Mouse (Mus musculus) frontal cortex, adult 2 months (tissue): ENCODE measurements around the gene Xrcc1. TPM values are rescaled to one million over a fixed set of nuclear protein-coding genes. Genes with fewer than 3 reads are reported as not detected.

Source experiments
- DNase-seq, 2 experiments: peaks; one replicate each; pipeline ENCODE4 v3.0.0; 2022; ENCODE audit warnings: low spot score in 1 of 2; ENCODE audit errors: extremely low spot score in 1 of 2
- polyA plus RNA-seq: library from polyadenylated mRNA; depleted of rRNA; stranded (reverse); fragments of >200 nt; gene quantifications from 2 replicates; pipeline ENCODE4 v1.2.3, GENCODE M21; 2012

Gene Xrcc1
- polyA plus RNA-seq, 1 experiment, result 48.8 TPM

DNA sequence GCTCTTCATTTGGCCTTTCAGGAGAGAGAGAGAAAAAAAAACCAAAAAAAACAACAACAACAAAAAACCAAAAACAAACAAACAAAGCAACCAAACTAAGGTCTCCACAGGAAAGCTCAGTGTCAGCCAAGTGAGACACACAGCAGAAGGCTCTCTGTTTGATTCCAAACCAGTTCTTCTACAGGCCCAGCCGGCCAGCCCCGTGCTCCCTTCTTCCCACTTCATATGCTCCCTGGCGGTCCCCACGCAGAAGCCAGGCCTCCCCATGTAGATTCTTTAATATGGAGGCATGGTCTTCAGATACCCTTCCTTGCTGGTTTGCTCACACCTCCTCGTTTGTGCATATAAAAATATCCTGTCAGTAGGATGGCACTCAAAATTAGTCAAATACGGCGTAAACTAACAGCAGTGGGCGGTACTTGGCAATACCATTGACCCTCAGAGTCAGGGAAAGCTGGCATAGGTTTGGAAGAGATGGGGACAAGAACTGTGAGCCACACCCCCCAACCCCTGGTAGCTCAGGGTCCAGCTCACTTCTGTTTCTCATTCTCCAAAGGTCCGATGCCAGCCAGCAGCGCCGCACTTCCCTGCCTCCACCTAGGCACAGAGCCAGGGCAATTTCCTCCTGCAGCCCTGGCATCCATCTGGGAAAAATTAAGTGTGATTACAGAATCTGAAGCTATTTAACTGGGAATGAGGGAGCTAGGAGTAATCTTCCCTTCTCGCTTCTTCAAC is 20.2 kb upstream of the Xrcc1 start:
- peak in 1 of 2 experiments; percentile 34 for DNase-seq

GRCm38 (mm10) chr7:24528861-24529260 is 17.2 kb upstream of the Xrcc1 start:
- no peak for DNase-seq

- no peak for DNase-seq
Observed at GRCm38 (mm10) chr7:24529580-24529979, 16.5 kb upstream of the Xrcc1 start.

GRCm38 (mm10) chr7:24530062-24530931 is 15.8 kb upstream of the Xrcc1 start, which contains the start of gene Irgq:
Gene Irgq (plus strand): TSS chr7:24530689.
- DNase-seq, result peak; percentile 98 to 100

DNA sequence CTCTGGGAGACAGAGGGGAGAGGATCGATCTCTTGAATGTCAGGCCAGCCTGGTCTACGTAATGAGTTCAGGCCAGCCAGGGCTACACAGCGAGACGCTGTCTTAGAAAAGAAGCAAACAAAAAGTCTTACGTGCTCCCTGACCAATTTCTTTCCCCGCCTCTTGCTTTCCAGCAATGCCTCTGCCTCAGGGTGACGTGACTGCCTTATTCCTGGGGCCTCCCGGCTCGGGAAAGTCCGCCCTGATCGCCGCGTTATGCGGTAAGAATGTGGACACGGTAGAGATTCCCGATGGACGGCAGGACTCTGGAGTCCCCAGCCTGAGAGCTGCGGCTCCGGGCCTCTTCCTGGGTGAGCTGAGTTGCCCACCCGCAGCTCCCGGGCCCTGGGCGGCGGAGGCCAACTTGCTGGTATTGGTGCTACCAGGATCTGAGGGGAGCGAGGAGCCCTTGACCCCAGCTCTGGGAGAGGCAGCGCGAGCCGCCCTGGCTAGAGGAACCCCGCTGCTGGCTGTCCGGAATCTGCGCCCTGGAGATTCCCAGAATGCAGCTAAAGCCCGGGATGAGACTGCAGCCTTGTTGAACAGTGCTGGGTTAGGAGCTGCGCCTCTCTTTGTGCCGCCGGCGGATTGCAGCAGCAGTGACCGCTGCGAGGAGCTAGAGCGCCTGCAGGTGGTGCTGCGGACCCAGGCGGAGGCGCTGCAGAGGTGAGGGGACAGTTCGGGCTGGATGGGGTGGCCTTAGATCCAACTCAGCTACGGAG is 14.7 kb upstream of the Xrcc1 start:
- peak; percentile 50 to 81 for DNase-seq

DNA sequence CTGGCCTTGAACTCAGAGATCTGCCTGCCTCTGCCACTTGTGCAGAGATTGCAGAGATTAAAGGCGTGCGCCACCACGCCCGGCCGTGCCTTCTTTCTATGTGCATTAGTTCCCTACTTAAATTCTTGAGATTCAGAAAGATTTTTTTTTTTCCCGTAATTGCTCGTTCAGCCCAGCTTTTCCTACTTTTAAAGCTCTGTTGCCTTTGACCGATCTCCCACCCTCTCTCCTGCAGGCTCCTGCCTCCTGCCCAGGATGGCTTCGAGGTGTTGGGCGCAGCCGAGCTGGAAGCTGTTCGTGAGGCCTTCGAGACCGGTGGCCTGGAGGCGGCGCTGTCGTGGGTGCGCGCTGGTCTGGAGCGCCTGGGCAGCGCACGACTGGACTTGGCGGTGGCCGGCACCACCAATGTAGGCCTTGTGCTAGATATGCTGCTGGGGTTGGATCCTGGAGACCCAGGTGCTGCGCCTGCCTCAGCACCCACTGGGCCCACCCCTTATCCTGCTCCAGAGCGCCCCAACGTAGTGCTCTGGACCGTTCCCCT is 13.0 kb upstream of the Xrcc1 start:
- DNase-seq, result no peak

GRCm38 (mm10) chr7:24533806-24534205 is 12.3 kb upstream of the Xrcc1 start:
- no peak for DNase-seq

GRCm38 (mm10) chr7:24534301-24534700 is 11.8 kb upstream of the Xrcc1 start:
- no peak for DNase-seq

GRCm38 (mm10) chr7:24537081-24537480 is 9.0 kb upstream of the Xrcc1 start:
- no peak for DNase-seq

GRCm38 (mm10) chr7:24537591-24537990 is 8.5 kb upstream of the Xrcc1 start:
- no peak for DNase-seq

DNA sequence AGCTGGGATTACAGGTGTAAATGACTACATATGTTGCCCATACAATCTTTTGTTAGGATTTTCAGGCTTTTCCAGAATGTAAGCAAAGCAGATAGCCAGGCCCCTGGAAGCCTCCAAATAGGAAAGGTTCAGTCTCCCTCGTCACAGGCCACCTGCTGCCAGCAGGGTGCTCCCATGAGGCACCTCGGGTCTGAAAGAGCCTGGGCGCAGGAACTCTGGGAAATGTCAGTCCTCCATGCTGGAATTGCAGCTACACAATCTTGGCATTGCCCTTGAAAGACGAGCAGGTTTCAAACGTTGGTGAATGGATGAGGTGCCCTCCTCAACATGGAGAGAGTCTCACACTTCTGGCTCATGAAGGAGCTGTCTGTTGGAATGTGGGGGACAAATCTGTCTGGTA is 7.9 kb upstream of the Xrcc1 start:
- DNase-seq, result peak in 1 of 2 experiments; percentile 64

DNA sequence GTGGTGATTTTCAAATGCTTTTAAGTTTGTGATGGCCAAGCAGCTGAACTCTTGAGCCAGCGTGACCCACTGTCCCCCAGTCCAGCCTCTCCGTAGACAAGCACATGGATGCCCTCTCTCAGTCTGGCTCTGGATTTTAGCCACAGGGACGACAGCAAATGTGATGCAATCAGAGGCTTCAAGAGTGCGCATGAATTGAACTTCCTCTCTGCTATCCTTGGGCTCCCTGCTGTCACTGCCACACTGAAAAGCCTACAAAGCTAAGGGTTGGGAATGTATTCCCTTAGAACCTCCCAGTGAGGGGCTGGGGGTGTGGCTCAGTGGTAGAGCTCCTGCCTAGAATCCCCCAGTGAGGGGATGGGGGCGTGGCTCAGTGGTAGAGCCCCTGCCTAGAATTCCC is 7.4 kb upstream of the Xrcc1 start:
- DNase-seq, result no peak

DNA sequence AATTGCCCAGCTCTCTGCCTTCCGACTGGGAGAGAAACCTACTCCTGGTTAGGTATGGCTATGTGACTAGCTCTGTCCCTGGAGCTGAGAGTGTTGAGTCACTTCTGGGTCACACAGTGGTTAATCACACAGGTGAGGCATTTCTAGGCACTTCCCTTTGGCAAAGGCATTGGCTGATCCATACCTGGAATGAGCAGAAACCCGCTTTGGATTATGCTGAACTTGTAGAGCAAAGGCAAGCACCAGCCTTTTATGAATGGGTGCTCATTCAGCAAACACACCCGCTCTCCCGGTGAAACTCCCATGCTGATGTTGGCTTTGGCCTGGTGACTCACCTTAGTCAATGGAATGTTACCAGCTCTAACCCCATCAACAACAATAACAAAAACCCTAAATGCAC is 6.4 kb upstream of the Xrcc1 start:
- no peak for DNase-seq

GRCm38 (mm10) chr7:24544506-24544905 is 1.6 kb upstream of the Xrcc1 start:
- no peak for DNase-seq

DNA sequence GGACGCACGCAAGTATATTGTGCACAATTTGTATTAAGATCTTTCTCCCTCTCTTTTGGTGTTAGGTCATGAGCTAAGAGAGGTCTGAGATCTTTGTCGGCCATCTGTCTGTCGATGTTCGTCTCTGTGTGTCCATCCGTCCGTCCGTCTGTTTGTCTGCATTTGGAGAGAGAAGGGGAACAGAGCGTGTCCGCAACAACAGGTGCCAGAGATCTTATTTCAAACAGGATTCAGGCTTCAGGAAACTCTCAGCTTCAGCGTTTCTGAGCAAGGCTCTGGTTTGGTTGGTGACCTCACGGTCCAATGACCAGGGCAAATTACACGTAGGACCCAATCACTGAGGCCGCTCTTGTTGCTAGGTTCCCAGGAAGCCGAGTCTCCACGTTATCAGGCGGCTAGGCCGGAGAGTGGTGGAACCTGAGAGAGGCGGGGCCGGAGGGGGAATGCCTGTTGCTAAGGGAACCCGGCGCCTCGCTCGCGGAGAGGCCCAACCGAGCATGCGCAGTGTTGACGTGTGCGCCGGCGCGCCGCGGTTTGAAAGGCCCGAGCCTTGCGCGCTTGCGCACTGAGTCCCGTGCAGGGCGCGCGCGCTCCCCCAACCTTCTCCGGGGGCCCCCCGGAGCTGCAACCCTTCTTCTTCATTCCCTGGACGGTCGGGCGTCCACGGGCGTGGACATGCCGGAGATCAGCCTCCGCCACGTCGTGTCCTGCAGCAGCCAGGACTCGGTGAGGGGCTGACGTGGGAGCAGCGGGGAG is 723 bp downstream of the Xrcc1 start:
- DNase-seq, result peak; percentile 99

- no peak for DNase-seq
Observed at GRCm38 (mm10) chr7:24547534-24548036, 1.5 kb downstream of the Xrcc1 start.

- no peak for DNase-seq
Observed at GRCm38 (mm10) chr7:24551985-24552759, 6.1 kb downstream of the Xrcc1 start.

GRCm38 (mm10) chr7:24555786-24556185 is 9.7 kb downstream of the Xrcc1 start:
- no peak for DNase-seq

- DNase-seq, result no peak
Observed at GRCm38 (mm10) chr7:24561450-24561849, 15.4 kb downstream of the Xrcc1 start.
